Mouse (Mus musculus): Measurements from ENCODE around the gene Slc44a3.

DNA sequence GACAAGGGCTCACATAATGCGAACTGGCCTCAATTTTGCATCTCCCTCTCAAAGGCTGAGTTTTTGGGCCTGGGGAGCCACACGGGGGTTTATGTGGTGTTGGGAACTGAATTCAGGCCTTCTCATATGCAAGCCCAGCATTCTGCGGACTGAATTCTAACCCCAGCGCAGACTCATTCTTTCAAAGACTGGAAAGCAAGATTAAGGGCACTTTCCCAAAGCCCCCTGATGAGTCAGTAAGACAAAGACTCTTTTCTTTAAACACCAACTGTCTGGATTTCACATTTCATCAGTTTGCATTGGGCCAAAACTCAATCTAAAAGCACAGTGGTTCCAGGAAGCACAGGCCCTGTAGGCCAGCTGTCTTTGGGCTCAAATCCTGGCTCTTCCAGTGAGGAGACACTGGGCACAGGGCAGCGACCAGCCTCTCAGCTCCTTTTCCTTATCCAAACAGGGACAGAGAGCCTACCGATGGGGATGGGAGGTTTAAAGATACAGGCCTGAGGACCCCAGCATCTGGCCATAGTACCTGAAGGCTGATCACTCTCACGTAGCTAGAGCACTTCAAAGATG, 67.4 kb downstream of the Slc44a3 start:
- TF ChIP-seq CTCF (IDR thresholded peaks at IDR 0.05; ENCODE audit: borderline replicate concordance, insufficient read depth, low read depth, low read length), result no peak
- no peak for TF ChIP-seq POLR2A (IDR thresholded peaks at IDR 0.05; ENCODE audit: borderline replicate concordance, insufficient read depth, low read length)
